Mouse (Mus musculus): ENCODE results near the gene Ttc7. TPM values are rescaled to one million over a fixed set of nuclear protein-coding genes. Genes with fewer than 3 reads are reported as not detected.

Gene Ttc7
- polyA plus RNA-seq, 1 experiment from 2014 or later: 5.4 TPM

- H3K4me3 ChIP-seq: 0 out of 2 replicates have a peak overlapping the region, but pooled peaks have one; percentile 14
- peaks cover 29% of the 10 kb centered on the region for H3K27me3 ChIP-seq (ENCODE audit: low read depth, poor library complexity, severe bottlenecking)
- DNase-seq (ENCODE audit: low spot score): peak; percentile 84
- peaks cover 4% of the 10 kb centered on the region for H3K9me3 ChIP-seq (replicated peaks)
- H3K4me1 ChIP-seq: peaks cover 64% of the 10 kb centered on the region
- peaks cover 3% of the 10 kb centered on the region; the same call in 1 of the 2 replicates for H3K36me3 ChIP-seq
- 12% methylated on average over 6 of the region's 6 CpGs for WGBS
- peak overlapping the region; percentile 82 for H3K27ac ChIP-seq (replicated peaks)
These were observed 44.3 kb downstream of the Ttc7 start for GRCm38 (mm10) chr17:87326987-87327386.

DNA sequence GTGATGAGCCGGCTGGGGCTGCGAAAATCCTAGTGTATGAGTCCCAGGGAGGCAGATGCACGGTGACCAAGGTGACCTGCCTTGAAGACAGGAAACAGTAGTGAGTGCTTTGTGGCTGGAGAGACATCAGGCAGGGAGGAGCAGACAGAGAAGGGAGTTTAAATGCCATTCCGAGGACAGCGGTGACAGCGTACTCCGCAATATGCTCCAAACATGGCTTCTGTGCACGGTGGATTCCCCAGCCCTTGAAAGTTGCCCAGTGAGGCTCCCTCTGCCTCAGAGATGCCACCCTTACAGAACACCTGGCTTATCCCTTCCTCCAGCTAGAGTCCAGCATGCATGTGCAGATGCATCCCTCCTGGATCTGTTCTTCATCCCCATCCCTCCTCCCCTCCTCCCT lies 45.0 kb downstream of the Ttc7 start:
- Histone ChIP-seq H3K4me1 (peaks cover 70% of the 10 kb centered on the region), H3K36me3 (no peaks in the 10 kb centered on the region), H3K9me3 (replicated peaks) (no peaks in the 10 kb centered on the region), H3K27ac (replicated peaks) (peak overlapping the region; percentile 82), H3K4me3 (no peak overlapping the region), H3K27me3 (ENCODE audit: low read depth, poor library complexity, severe bottlenecking) (peaks cover 29% of the 10 kb centered on the region)
- DNase-seq (ENCODE audit: low spot score): no peak
- WGBS: 72% methylated on average over 8 of the region's 8 CpGs

- no peaks in the 10 kb centered on the region for H3K9me3 ChIP-seq (replicated peaks)
- no peak for DNase-seq (ENCODE audit: low spot score)
- peaks cover 74% of the 10 kb centered on the region for H3K4me1 ChIP-seq
- 69% methylated on average over 9 of the region's 9 CpGs for WGBS
- no peaks in the 10 kb centered on the region for H3K36me3 ChIP-seq
- peak overlapping the region; percentile 82 for H3K27ac ChIP-seq (replicated peaks)
- H3K27me3 ChIP-seq (ENCODE audit: low read depth, poor library complexity, severe bottlenecking): peaks cover 29% of the 10 kb centered on the region
- H3K4me3 ChIP-seq: no peak overlapping the region
These were observed 45.6 kb downstream of the Ttc7 start for GRCm38 (mm10) chr17:87328177-87328768.

DNA sequence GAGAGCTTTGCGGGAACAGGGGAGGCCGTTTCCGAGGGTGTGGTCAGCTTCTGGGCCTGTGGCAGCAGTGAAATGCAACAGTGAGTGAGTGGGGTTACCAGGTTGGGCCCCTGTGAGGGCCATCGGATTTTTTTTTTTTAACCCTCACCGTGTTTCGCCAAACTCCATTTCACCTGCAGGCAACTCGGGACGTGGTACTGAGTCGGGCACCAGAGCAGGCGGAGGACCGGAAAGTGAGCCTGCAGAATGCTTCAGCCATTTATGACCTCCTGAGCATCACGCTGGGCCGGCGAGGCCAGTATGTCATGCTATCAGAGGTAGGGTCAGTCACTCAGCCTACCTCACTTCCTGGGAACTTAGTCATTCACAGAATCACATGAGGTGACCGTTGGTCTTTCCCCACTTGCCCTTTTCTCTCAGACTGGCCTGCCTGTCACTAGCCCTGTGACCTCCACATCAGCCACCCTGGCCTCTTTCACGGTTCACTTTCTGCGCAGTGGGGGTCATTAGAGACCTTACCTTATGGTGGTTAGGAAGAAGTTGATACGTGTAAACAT lies 46.5 kb downstream of the Ttc7 start:
- no peaks in the 10 kb centered on the region for H3K36me3 ChIP-seq
- 84% methylated on average over 18 of the region's 18 CpGs for WGBS

GRCm38 (mm10) chr17:87330250-87330920 lies 47.7 kb downstream of the Ttc7 start:
- Histone ChIP-seq H3K27me3 (ENCODE audit: low read depth, poor library complexity, severe bottlenecking) (peaks cover 29% of the 10 kb centered on the region), H3K4me1 (peaks cover 74% of the 10 kb centered on the region), H3K27ac (replicated peaks) (peak overlapping the region; percentile 81), H3K9me3 (replicated peaks) (no peaks in the 10 kb centered on the region), H3K4me3 (peak overlapping the region; percentile 38), H3K36me3 (no peaks in the 10 kb centered on the region)
- DNase-seq (ENCODE audit: low spot score): no peak
- 30% methylated on average over 22 of the region's 22 CpGs for WGBS

More for the DNA sequence above, 46.5 kb downstream of the Ttc7 start:
- no peak overlapping the region for H3K27ac ChIP-seq (replicated peaks)
- no peaks in the 10 kb centered on the region for H3K9me3 ChIP-seq (replicated peaks)
- H3K27me3 ChIP-seq (ENCODE audit: low read depth, poor library complexity, severe bottlenecking): peaks cover 29% of the 10 kb centered on the region
- no peak for DNase-seq (ENCODE audit: low spot score)
- peaks cover 74% of the 10 kb centered on the region for H3K4me1 ChIP-seq
- no peak overlapping the region for H3K4me3 ChIP-seq

DNA sequence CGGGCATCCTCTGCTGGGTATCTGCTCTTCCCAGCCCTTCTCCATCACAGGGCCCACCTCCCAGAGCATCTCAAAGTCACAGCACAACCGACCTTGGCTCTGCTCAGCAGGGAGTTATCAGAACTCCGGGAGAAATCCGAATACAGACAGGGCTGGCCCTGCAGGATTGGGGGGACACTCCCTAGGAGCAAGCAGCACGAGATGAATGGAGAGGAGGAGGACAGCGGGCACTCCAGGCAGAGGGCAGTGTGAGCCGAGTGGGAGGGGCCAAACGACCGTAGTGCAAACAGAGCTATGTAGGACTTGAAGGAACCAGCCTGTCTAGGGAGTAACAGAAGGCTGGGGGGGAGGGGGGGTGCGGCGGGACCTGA lies 48.2 kb downstream of the Ttc7 start:
- Histone ChIP-seq H3K36me3 (no peaks in the 10 kb centered on the region), H3K4me1 (peaks cover 68% of the 10 kb centered on the region), H3K9me3 (replicated peaks) (no peaks in the 10 kb centered on the region), H3K27me3 (ENCODE audit: low read depth, poor library complexity, severe bottlenecking) (peaks cover 29% of the 10 kb centered on the region), H3K4me3 (peak overlapping the region; percentile 38), H3K27ac (replicated peaks) (peak overlapping the region; percentile 81)
- WGBS: under 1% methylated on average over 11 of the region's 11 CpGs
- peak; percentile 64 for DNase-seq (ENCODE audit: low spot score)

- peaks cover 62% of the 10 kb centered on the region for H3K4me1 ChIP-seq
- peak overlapping the region; percentile 38 for H3K4me3 ChIP-seq
- H3K27ac ChIP-seq (replicated peaks): peak overlapping the region; percentile 81
These were observed 48.9 kb downstream of the Ttc7 start for GRCm38 (mm10) chr17:87331336-87332141.

DNA sequence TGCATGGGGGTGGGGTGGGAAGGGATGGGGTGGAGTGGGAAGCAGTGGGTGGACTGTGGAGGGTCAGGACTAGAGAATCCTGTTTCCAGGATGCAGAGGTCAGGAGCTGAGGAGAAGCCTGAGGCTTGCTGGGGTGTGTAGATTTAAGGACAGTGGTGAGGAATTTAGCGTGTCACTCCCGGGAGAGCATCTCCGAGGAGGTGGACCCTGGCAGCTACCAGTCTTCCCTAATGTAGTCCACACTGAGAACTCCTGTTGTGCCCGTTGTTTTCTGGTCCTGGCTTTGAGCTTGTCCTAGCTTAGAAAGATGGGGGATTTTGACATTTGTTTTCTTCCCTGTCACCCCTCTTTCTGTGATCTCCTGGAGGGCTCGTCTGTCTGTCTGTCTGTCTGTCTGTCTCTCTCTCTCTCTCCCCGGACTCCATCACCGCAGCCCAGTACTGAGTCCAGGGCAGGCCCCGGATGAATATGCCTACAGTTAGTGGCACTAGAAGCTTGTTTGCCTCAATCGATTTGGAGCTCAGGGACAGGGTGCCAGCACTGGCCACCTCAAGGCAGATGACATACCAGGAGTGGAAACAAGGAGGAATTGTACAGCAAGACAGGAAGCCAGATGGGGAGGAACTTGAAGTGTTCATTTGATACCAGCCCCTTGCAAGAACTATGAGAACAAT lies 49.6 kb downstream of the Ttc7 start:
- Histone ChIP-seq H3K27me3 (ENCODE audit: low read depth, poor library complexity, severe bottlenecking) (peaks cover 29% of the 10 kb centered on the region), H3K4me3 (no peak overlapping the region), H3K9me3 (replicated peaks) (no peaks in the 10 kb centered on the region), H3K4me1 (peaks cover 55% of the 10 kb centered on the region), H3K36me3 (no peaks in the 10 kb centered on the region), H3K27ac (replicated peaks) (peak overlapping the region; percentile 81)
- 65% methylated on average over 9 of the region's 9 CpGs for whole genome bisulfite sequencing
- DNase-seq (ENCODE audit: low spot score): no peak

More at GRCm38 (mm10) chr17:87331336-87332141, 48.9 kb downstream of the Ttc7 start:
- no peaks in the 10 kb centered on the region for H3K9me3 ChIP-seq (replicated peaks)
- 43% methylated on average over 11 of the region's 11 CpGs for WGBS
- peaks cover 29% of the 10 kb centered on the region for H3K27me3 ChIP-seq (ENCODE audit: low read depth, poor library complexity, severe bottlenecking)
- DNase-seq (ENCODE audit: low spot score): peak; percentile 47
- no peaks in the 10 kb centered on the region for H3K36me3 ChIP-seq

GRCm38 (mm10) chr17:87332887-87333286 lies 50.2 kb downstream of the Ttc7 start:
- DNase-seq (ENCODE audit: low spot score): no peak
- peak overlapping the region; percentile 81 for H3K27ac ChIP-seq (replicated peaks)
- peaks cover 29% of the 10 kb centered on the region for H3K27me3 ChIP-seq (ENCODE audit: low read depth, poor library complexity, severe bottlenecking)
- H3K4me3 ChIP-seq: no peak overlapping the region
- peaks cover 49% of the 10 kb centered on the region for H3K4me1 ChIP-seq
- no peaks in the 10 kb centered on the region for H3K9me3 ChIP-seq (replicated peaks)
- H3K36me3 ChIP-seq: no peaks in the 10 kb centered on the region
- WGBS: 91% methylated on average over 6 of the region's 6 CpGs

GRCm38 (mm10) chr17:87334162-87334561 lies 51.5 kb downstream of the Ttc7 start:
- DNase-seq (ENCODE audit: low spot score): no peak
- 94% methylated on average over 12 of the region's 12 CpGs for WGBS
- Histone ChIP-seq H3K4me3 (no peak overlapping the region), H3K27me3 (ENCODE audit: low read depth, poor library complexity, severe bottlenecking) (peaks cover 21% of the 10 kb centered on the region), H3K4me1 (peaks cover 37% of the 10 kb centered on the region), H3K27ac (replicated peaks) (no peak overlapping the region), H3K9me3 (replicated peaks) (no peaks in the 10 kb centered on the region), H3K36me3 (no peaks in the 10 kb centered on the region)

GRCm38 (mm10) chr17:87335152-87335551 lies 52.5 kb downstream of the Ttc7 start:
- Histone ChIP-seq H3K27ac (replicated peaks) (0 out of 2 replicates have a peak overlapping the region, but pooled peaks have one; percentile 3), H3K36me3 (no peaks in the 10 kb centered on the region), H3K4me3 (no peak overlapping the region), H3K9me3 (replicated peaks) (no peaks in the 10 kb centered on the region), H3K27me3 (ENCODE audit: low read depth, poor library complexity, severe bottlenecking) (peaks cover 11% of the 10 kb centered on the region), H3K4me1 (peaks cover 28% of the 10 kb centered on the region)
- WGBS: 93% methylated on average over 14 of the region's 14 CpGs
- DNase-seq (ENCODE audit: low spot score): no peak

- H3K27ac ChIP-seq (replicated peaks): no peak overlapping the region
These were observed 53.0 kb downstream of the Ttc7 start for GRCm38 (mm10) chr17:87335727-87336126.

More at GRCm38 (mm10) chr17:87335727-87336126, 53.0 kb downstream of the Ttc7 start:
- H3K4me1 ChIP-seq: peaks cover 23% of the 10 kb centered on the region
- no peaks in the 10 kb centered on the region for H3K9me3 ChIP-seq (replicated peaks)
- WGBS: 87% methylated on average over 2 of the region's 2 CpGs
- 0 out of 2 replicates have a peak, but pooled peaks cover 5% of the 10 kb centered on the region for H3K27me3 ChIP-seq (ENCODE audit: low read depth, poor library complexity, severe bottlenecking)
- no peak for DNase-seq (ENCODE audit: low spot score)
- no peak overlapping the region for H3K4me3 ChIP-seq
- H3K36me3 ChIP-seq: no peaks in the 10 kb centered on the region

All from midbrain, embryonic 10.5 days (tissue).